Mouse (Mus musculus) right cerebral cortex, postnatal 14 days (tissue): ENCODE measurements at regions not wholly inside any gene's neighbourhood (a gene's known extent, or its start where the extent isn't known, plus 50 kb on each side); places are given as distances from the start of the nearest gene placed in this dataset.

ENCODE experiments used
- DNase-seq: peaks from one replicate; pipeline ENCODE4 v3.0.0; 2022

DNA sequence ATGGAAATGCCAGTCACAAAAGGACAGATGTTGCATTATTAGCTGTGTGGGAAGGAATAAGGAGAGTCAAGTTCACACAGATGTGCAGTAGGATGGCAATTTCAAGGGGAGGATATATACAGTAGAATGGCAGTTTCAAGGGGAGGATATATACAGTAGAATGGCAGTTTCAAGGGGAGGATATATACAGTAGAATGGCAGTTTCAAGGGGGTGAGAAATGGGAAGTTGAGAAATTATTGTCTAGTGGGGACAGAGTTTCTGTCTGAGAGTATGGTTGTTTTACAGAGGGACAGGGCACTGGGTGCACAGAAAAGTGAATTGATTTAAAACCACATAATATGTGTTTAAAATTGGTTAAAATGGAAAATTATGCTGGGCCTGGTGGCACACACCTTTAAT lies 54.8 kb upstream of the Scel start:
- DNase-seq, result no peak

DNA sequence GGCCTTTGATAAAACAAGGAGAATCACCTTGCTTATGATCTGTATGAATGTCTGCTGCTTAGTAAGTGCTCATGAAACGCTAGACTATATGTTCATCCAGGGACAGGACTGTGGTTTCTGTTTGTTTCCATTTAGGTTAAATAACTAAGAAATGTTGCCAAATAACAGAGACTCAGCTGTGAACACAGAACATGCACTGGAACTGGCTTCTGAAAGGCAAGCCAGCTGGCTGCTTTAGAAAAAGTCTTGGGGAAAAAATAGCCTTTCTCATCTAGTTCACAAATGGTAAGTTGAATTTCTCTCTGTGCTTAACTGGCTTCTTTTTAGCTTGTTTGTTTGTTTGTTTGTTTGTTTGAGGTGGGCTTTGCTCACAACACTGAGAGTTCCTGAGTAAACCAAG lies 57.0 kb upstream of the Scel start:
- DNase-seq, result no peak

DNA sequence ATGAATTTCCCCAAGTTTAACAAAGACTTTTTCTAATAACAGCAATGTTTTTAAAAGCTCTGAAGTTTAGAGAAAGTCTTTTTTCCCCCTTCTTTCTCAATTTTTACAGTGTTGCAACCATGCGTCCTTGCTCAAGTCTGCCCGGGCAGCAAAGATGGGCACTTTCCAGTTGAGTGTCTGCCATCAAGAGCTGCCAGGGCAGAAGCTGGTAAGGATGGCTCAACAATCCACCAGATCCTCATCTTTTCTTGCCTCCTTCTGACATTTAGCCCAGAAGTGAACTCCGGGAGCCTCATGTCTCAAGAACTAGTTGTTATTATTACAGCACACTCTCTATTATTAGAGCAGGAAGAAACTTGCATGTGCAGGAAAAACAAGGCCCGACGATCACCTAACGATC lies 62.4 kb upstream of the Scel start:
- DNase-seq, result no peak

DNA sequence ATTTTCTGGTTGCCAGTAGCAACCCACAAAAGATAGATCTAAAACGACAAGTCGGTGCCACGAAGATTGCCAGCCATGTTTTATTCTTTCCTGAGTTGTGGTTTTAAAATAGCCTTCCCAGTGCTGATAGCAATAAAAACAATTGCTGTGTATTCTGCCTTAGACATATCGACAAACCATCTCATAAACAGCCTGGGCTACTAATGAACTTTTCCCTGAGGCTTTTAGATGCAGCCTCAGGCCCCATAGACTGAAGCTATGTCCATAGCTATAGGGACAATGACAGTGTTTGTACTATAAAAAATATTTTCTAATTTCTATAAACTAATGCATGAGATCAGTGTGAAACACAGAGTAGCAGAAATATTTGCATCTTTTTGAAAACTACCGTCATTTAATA lies 63.7 kb upstream of the Scel start:
- no peak for DNase-seq

DNA sequence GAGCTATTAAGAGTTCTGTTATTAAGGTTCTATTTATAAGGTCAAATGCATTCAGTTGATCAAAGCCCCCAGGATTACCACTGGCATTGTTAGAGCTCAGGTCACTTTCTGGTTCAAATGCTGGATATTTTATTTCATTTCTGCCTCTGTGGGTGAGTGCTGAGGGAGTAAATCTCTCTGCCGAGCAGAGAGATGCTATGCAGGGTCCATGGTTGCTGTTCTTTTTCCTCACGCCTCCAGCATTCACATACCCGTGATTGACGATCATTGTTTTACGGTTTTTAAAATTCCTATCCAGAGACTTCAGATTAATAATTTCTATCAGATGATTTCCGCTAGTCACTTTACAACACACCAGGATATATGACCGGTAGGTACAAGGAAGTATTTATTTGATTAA lies 64.1 kb upstream of the Scel start:
- DNase-seq, result no peak

DNA sequence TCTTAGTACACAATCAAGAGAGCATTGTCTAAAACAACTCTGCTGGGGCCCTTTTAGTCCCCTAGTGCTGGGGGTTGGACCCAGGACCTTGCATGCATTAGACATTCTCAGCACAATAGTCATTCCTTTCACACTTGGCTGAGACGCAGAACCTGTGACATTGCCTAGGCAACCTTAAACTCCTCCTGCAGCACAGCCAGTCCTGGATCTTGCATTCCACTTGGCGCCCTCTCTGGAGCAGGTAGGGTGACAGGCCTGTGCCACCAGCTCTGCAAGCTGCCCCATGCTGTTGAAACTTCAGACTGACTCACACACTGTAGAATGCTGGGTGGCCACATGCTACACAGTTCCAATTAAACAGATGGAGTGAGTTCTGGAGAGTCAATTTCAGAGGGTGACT lies 66.5 kb upstream of the Scel start:
- DNase-seq, result no peak

DNA sequence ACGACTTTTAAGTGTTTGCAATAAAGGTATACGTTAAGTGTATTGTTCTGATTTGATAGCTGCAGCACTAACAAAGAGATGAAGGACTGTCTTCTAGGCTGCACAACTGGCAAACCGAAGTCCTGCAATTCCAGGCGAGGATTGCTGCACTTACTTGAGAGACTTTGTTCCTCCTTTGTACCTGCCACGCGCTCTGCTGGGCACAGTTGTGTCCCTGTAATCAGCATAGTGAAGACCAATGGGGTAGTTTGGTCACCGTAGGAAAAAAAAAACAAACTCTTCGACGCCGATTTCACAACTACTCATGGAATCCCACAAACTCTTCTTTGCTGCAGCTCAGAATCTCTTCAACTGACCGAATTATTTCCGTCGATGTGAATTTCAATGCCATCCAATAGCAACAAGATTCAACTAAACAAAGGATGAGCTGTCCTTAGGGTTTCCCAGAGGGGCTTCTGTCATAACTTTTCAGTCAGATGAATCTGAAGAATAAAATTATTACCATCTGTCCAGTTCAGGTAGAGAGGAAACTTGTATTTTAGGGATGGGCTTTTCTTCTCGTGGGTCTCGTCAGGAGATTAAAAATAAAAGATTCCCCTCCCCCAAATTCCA lies 71.6 kb upstream of the Scel start:
- no peak for DNase-seq

DNA sequence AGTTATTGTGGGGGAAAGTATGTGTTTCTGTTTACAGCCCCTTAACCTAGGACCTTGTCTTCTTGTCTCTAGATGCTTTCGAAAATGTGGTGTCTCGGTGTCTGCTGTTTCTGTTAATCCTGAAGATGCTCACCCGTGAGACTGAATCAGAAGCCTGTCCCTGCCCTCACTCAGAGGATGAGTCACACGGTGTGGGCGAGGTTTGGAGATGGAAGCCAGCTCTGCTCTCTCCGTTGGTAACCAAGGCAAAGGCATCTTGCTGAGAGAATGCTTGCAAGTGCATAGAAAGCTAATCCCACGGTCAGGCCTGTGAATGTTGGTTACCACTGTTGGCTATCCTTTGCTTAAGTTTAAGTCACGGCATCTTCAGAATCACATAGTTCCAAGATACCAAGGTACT lies 72.9 kb upstream of the Scel start:
- peak; percentile 37 for DNase-seq

DNA sequence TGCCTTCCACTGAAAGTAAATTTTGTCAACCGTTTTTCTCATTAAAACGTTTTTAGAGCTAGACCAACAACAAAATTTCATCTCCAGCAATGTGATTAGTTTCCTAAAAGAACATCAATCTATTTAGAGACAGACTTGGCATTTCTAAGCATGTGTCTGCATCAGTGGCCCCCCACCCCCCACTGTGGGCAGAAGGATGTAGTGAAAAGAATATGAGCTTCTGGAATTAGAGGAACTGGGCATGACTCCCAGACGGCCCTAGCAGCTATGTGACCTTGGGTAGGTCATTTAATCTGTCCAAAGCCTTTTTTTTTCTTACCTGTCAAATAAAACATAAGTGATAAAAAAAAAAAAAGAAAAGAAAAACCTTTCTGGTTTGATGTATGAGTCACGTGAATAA lies 78.9 kb upstream of the Scel start:
- DNase-seq, result no peak

DNA sequence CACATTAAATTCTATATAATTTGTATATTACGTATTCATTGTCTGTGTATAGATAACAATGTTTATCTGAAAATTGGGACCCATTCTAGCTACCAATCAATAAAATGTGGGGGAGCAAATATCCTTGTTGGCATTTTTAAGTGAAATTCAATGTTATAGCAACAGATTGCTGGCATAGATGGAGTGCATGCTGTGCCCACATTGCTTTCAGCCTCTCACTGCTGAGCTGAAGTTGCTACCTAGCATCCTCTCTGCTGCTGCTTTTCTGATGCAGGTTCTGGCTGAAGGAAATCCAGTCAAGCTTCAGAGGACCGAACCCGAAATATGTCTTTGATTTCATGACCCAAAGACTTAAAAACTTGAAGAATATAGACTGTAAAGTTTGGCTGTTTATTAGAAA lies 80.0 kb upstream of the Scel start:
- DNase-seq, result no peak

DNA sequence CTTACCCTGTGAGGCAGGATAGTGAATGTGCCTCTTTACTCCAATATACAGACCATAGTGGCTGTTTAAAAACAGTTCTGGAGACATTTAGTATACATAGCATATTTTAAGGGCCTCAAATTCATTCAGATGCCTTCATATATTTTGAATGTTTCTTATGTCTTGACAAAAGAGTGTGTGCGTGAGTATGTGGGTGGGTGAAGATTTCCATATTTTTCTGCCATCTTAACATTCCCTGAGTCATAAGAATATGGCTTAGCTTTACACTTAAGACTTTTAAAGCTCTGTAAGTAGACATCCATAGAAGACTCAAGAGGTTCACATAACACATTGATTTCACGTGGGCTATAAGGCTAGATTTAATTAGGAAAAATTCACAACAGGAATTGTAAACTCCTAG lies 81.3 kb upstream of the Mycbp2 start:
- DNase-seq, result no peak

DNA sequence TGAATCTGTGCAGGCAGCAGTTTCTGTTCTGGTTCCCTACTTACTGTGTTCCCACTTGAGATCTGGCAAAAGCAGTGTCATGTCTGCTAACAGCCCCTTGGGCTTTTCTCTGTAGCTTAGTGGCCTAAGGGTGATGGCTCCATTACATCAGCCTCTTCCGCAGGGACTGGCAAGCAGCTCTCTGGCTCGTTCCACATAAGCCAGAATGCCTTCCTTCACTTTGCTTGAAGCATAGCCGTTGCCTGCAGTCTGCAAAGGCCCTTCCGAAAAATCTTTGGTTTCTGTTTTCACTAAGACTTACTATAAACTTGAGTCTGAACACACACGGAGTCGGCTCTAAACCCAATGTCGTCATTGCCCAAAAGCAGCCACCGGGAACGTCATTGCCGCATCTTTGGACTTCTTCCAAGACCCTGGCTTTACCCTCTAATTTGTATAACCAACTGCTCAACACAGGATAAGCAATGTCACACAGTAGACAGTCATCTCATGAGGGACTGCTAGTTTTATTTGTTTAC lies 74.8 kb upstream of the Mycbp2 start:
- no peak for DNase-seq

DNA sequence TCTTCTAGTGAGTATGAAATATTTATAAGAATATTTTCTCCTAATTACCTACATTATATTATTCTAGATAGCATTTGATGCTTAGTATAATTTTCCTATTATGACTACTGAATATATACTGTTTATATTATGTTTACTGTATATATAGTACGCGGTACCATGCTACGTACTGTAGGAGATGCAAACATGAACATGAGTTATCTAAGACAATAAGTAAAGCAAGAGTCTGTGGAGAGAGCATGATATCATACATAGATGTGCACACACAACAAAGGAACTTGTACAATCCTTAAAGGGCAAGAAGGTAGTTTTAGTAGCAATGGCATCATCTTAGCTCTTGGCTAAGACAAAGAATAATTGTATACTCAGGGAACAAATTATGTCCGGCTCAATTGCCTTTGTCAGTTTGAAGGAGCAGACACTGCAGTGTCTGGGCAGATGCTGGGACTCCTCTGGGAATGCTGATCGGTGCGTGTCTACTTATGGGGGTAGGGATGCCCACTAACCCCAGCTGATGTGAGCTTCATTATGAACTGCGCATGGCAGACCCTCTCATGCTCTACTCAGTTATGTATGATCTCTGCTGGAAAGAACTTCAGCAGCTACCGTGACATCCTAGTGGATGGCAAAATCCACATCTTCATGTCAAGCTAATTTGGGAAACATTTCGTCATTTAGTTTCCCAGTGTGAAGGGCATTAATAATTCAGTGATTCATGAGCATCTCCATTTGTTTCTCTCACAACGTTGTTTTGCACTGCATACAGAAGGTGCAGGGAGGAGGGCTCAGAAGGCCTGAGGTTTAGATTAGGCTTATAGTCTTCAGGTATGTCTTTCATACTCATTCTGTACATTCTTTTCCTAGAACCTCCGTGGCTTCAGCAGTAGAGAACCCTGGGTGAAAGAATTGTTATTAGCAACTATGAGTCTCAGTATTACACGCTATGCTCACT lies 70.8 kb upstream of the Mycbp2 start:
- DNase-seq, result no peak

DNA sequence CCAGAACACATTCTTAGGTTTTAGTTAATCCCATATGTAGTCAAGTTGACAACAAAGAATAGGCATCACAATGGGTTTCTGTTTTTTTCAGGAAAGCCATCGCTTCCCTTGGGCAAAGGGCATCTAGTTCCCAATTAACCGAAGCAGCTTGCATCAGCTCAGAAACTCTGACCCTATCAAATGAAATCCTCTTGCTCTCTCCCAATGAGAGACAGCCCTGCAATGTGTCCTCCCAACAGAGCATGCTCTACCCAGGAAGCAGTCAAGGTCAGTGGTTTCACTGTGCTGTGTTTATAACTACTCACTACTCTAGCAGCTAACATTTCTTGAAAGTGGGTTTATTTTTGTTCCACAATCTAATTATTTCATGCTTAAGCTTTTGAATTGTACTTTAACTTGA lies 58.0 kb upstream of the Mycbp2 start:
- no peak for DNase-seq

DNA sequence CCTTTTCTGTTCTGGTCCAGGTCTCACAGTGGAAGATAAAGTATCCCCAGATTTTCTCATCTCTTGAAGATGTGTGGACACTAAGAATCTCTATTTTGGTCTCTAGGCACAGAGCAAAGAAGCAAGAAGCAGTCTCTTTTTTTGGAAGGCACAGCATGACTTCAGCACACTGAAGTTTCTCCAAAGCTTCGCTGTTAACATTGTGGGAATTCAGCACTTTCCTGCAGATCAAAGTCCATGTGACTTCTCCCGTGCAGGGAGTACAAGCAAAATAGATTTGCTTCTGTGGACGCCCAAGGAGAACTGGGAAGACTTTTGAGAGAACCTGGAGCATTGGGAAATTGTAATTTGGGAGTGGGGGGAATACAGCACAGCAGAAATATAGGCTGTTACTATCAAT lies 56.4 kb upstream of the Mycbp2 start:
- DNase-seq, result no peak

DNA sequence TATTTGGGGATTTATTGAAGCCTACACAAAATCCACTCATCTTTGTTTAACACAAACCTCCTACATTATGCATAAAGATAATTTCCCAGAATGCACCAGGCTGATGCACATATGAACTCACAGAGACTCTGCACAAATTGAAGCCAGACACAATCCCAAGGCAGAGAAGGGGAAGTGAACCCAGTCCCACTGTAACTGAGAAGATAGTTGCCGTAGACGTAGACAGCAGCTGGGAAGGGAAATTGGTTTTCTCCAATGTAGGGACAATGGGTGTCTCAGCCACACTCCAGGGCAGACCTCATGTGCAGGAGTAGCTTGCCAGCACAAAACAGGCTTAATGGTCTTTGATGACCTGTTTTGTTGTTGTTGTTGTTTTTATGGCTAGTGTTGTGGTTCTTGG lies 55.4 kb upstream of the Mycbp2 start:
- DNase-seq, result no peak

DNA sequence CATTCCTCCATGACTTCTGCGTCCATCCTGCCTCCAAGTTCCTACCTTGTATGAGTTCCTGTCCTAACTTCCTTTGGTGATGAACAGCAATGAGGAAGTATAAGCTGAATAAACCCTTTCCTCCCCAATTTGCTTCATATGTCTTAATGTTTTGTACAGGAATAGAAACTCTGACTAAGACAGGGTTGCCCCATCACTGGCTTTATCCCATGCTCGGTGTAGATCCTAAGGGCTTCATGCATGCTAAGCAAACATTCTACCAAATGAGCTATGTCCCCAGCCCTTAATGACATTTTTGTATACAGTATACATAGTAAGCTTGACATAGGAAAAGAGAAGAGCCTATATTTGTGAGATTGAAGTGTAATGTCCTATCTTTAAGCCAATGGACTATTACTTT lies 54.7 kb upstream of the Mycbp2 start:
- DNase-seq, result no peak

DNA sequence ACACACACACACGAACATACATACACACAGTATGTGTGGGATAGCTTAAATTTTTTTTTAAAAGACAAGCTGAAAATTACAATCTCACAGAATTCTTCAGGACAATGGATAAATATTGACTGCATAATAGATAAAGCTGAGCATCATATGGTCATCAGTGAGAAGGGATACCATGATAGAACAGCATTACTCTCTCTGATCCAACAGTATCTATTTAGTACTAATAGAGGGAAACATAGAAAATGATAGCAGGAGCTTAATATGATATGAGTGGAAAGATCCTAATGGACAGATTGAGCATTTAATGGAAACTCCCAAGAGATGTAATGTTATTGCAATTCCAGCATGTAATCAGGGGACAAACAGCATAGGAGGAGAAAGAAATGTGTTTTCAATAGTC lies 51.8 kb upstream of the Mycbp2 start:
- no peak for DNase-seq
